Mouse (Mus musculus) ES-E14 (cell line): ENCODE measurements at regions not wholly inside any gene's neighbourhood (a gene's known extent, or its start where the extent isn't known, plus 50 kb on each side); places are given as distances from the start of the nearest gene placed in this dataset.

ENCODE experiments used
- CHD2 ChIP-seq: IDR thresholded peaks from 2 replicates; pipeline ENCODE4 v1.6.1; 2014; ENCODE audit warnings: mild to moderate bottlenecking, low read depth, low read length, inconsistent platforms
- HCFC1 ChIP-seq: IDR thresholded peaks from 2 replicates; pipeline ENCODE4 v1.6.1; 2012; ENCODE audit warnings: low read length, inconsistent platforms, borderline replicate concordance; ENCODE audit not compliant: insufficient read depth
- MAFK ChIP-seq: IDR thresholded peaks from 2 replicates; pipeline ENCODE4 v1.6.1; 2014; ENCODE audit warnings: mild to moderate bottlenecking, low read depth, low read length, inconsistent platforms; ENCODE audit not compliant: insufficient read depth
- ZC3H11A ChIP-seq: IDR thresholded peaks from 2 replicates; pipeline ENCODE4 v1.6.1; 2012; ENCODE audit warnings: low read depth, mild to moderate bottlenecking, inconsistent platforms, low read length, borderline replicate concordance
- ZNF384 ChIP-seq: IDR thresholded peaks from 2 replicates; pipeline ENCODE4 v1.6.1; 2012; ENCODE audit warnings: low read depth, low read length, inconsistent platforms

DNA sequence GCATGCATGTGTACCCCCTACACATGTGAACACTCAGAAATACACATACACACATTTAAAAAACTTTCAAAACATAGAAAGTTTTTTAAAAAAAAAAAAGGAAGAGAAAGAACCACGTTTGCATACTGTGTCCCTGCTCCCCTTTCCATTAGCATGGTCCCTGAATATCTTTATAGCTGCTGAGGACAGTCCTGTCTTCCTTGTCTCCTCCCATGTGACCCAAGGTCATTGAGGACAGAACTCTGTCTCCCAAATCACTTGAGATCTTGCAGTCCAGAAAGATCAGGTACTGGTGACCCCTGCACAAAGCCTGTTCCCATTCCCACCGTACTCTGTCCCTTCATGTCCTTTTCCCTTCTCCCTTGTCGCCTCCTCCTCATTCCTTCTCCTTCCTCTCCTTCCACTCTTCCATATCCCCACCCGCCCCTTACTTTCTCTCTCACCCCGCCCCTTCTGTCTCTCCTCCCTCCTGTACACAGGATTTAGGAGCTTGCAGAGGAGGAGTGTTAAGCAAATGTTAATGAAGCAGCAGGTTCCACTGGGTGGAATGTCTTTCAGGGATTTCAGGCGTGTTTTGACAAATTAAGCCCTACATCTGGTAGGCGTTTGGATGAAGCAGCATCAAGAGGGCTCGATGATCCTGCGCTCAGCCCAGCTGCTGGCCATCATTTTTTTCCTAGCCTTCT lies 125.6 kb downstream of the Cxcl12 start:
- TF ChIP-seq ZC3H11A (no peak), ZNF384 (no peak), MAFK (no peak), CHD2 (no peak), HCFC1 (no peak)
